8 mouse cellular contexts compared by ENCODE assay signal in genomic region chr1:153092237-153092975, GRCm38 (mm10).
DNase-seq lines count a peak whose midpoint lies in the region; ATAC-seq lines count a peak whose summit lies in the region.

No protein-coding gene starts in this region.

- no peak overlapping the region for H3K9ac ChIP-seq in hindbrain, embryonic 13.5 days

- no peak overlapping the region for H3K4me2 ChIP-seq in hindbrain, embryonic 13.5 days

- H3K4me3 ChIP-seq in hindbrain, embryonic 13.5 days, result no peak overlapping the region

- peaks cover 19% of the 10 kb centered on the region for H3K27me3 ChIP-seq in hindbrain, embryonic 13.5 days

- no peak overlapping the region for H3K27ac ChIP-seq in hindbrain, embryonic 13.5 days

- DNase-seq in kidney, adult 18-20 months, result peak; percentile 66
- no peak for DNase-seq in kidney, adult 11 months
- DNase-seq in cerebellum, postnatal 25 days, result peak; percentile 82 to 84
- DNase-seq in frontal cortex, postnatal 36 days (ENCODE audit: low spot score in 2 of 2), result peak; percentile 58 to 79
- peak; percentile 49 to 66 for DNase-seq in layer of hippocampus, postnatal 25 days (ENCODE audit: extremely low spot score in 1 of 2, low spot score in 1 of 2)
- peak; percentile 61 for DNase-seq in right cerebral cortex, postnatal 14 days

- peak; percentile 57; the same call in 1 of the 2 replicates for ATAC-seq in hindbrain, embryonic 13.5 days (ENCODE audit: low FRiP score)
- ATAC-seq in megakaryocyte, adult 5-6 weeks (ENCODE audit: poor library complexity, severe bottlenecking), result peak; percentile 67

- H3K9me3 ChIP-seq in hindbrain, embryonic 13.5 days, result no peaks in the 10 kb centered on the region

- 50% methylated on average over 5 of the region's 5 CpGs for WGBS in hindbrain, embryonic 13.5 days

- H3K36me3 ChIP-seq in hindbrain, embryonic 13.5 days, result peaks cover 36% of the 10 kb centered on the region

- H3K4me1 ChIP-seq in hindbrain, embryonic 13.5 days (replicated peaks), result peaks cover 18% of the 10 kb centered on the region
